ENCODE assay signal across 8 mouse cellular contexts in the genomic region with DNA sequence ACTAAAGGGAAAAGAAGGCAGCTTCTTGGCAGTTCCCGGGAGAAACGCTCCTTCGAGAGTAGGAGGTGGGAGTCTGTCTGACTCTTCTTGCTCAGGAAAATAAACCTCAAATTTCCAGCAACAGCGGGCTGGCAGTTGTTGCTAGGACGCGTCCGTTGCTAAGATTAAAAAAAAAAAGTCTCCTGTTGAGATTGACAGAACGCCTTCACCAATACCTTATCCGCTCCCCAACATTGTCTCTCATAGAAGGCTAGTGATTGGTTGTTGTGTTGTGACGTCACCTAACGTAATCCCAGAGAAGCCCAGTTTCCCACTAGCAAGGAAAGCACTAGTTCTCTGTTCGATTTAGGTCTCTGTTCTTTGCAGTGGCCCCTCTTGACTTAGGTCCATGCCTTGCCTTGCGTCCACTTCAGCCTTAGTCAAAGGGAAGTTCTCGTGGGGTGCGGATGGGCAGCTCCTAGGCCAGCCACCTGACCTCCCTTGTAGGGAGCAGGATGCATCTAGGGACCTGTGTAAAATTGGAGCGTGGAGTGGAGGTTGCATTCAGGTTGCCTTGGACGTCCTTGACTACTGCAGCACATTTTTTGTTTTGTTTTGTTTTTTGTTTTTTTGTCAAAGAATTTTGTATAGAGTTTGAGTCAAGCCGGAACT. TPM values are rescaled to one million over a fixed set of nuclear protein-coding genes. Genes with fewer than 3 reads are reported as not detected.
DNase-seq lines count a peak whose midpoint lies in the region; ATAC-seq and TF ChIP-seq lines count a peak whose summit lies in the region.

A gene (minus strand): TSS at position 210 of the 651 bp plus-strand sequence.

- H3K9ac ChIP-seq in liver, embryonic 15.5 days = no peak within 1 kb of the TSS
- H3K9ac ChIP-seq in neural tube, embryonic 11.5 days (ENCODE audit: low read length) = 0 out of 2 replicates have a peak within 1 kb of the TSS, but pooled peaks have one; percentile 24

- H3K4me1 ChIP-seq in E14TG2a.4 (replicated peaks; ENCODE audit: low read depth, low read length) = peaks cover 8% of the 10 kb centered on the region
- peaks cover 35% of the 10 kb centered on the region for H3K4me1 ChIP-seq in bone marrow macrophage, adult 2 months (ENCODE audit: control insufficient read depth, insufficient read depth, low read length)
- peaks cover 12% of the 10 kb centered on the region for H3K4me1 ChIP-seq in embryonic fibroblast, embryonic 13.5 days (ENCODE audit: control insufficient read depth, insufficient read depth, low read length)
- H3K4me1 ChIP-seq in liver, embryonic 15.5 days (replicated peaks) = no peaks in the 10 kb centered on the region
- no peaks in the 10 kb centered on the region for H3K4me1 ChIP-seq in neural tube, embryonic 11.5 days (ENCODE audit: control insufficient read depth, insufficient read depth, low read length)

- WGBS in liver, embryonic 15.5 days (ENCODE audit: insufficient replicate concordance) = 15% methylated on average over 18 of the region's 18 CpGs
- WGBS in neural tube, embryonic 11.5 days = 15% methylated on average over 18 of the region's 18 CpGs

- no peaks in the 10 kb centered on the region for H3K36me3 ChIP-seq in E14TG2a.4 (ENCODE audit: insufficient read depth, low read length)
- H3K36me3 ChIP-seq in liver, embryonic 15.5 days (replicated peaks) = no peaks in the 10 kb centered on the region
- H3K36me3 ChIP-seq in neural tube, embryonic 11.5 days (ENCODE audit: control insufficient read depth, insufficient read depth, low read length) = no peaks in the 10 kb centered on the region

- H3K9me3 ChIP-seq in E14TG2a.4 (ENCODE audit: low read length) = no peaks in the 10 kb centered on the region
- no peaks in the 10 kb centered on the region for H3K9me3 ChIP-seq in liver, embryonic 15.5 days (replicated peaks)
- no peaks in the 10 kb centered on the region for H3K9me3 ChIP-seq in neural tube, embryonic 11.5 days (ENCODE audit: control insufficient read depth, low read length)

- peak within 1 kb of the TSS; percentile 68 for H3K4me2 ChIP-seq in liver, embryonic 15.5 days
- H3K4me2 ChIP-seq in neural tube, embryonic 11.5 days (ENCODE audit: low read depth) = peak within 1 kb of the TSS; percentile 72

- no peak for TF ChIP-seq CTCF in E14TG2a.4 (conservative IDR thresholded peaks at IDR 0.05; ENCODE audit: low read length)
- TF ChIP-seq CTCF in bone marrow macrophage, adult 2 months (IDR thresholded peaks at IDR 0.05; ENCODE audit: low read depth, low read length) = no peak
- no peak for TF ChIP-seq CTCF in embryonic fibroblast, embryonic 13.5 days (IDR thresholded peaks at IDR 0.05; ENCODE audit: borderline replicate concordance, insufficient read depth, low read length)

- peak; percentile 58 for ATAC-seq in liver, embryonic 15.5 days (ENCODE audit: insufficient read depth)
- peak; percentile 98 for ATAC-seq in neural tube, embryonic 11.5 days (ENCODE audit: insufficient read depth, low FRiP score, low TSS enrichment)

- peak within 1 kb of the TSS; percentile 98 for H3K27ac ChIP-seq in bone marrow macrophage, adult 2 months (ENCODE audit: insufficient read depth, low read depth, low read length)
- no peak within 1 kb of the TSS for H3K27ac ChIP-seq in embryonic fibroblast, embryonic 13.5 days (ENCODE audit: insufficient read depth, low read length)
- H3K27ac ChIP-seq in liver, embryonic 15.5 days (replicated peaks) = no peak within 1 kb of the TSS
- no peak within 1 kb of the TSS for H3K27ac ChIP-seq in neural tube, embryonic 11.5 days (ENCODE audit: low read depth, low read length)

- no peak for TF ChIP-seq POLR2A in bone marrow macrophage, adult 2 months (IDR thresholded peaks at IDR 0.05; ENCODE audit: borderline replicate concordance, low read depth, low read length)
- TF ChIP-seq POLR2A in embryonic fibroblast, embryonic 13.5 days (IDR thresholded peaks at IDR 0.05; ENCODE audit: low read depth, low read length) = no peak

- peak; percentile 65 for DNase-seq in heart, postnatal 4 days
- DNase-seq in layer of hippocampus, adult 11-12 months (ENCODE audit: low spot score) = peak; percentile 76
- peak; percentile 61 for DNase-seq in neural tube, embryonic 11.5 days (ENCODE audit: low spot score)
- peak; percentile 15 to 30 for DNase-seq in thymus, postnatal 36 days

- H3K27me3 ChIP-seq in E14TG2a.4 (ENCODE audit: insufficient read depth, low read length) = peaks cover 9% of the 10 kb centered on the region
- H3K27me3 ChIP-seq in liver, embryonic 15.5 days = peaks cover 28% of the 10 kb centered on the region
- no peaks in the 10 kb centered on the region for H3K27me3 ChIP-seq in neural tube, embryonic 11.5 days (ENCODE audit: control insufficient read depth, insufficient read depth, low read length)

- H3K4me3 ChIP-seq in E14TG2a.4 (replicated peaks; ENCODE audit: low read length) = peak within 1 kb of the TSS; percentile 53
- peak within 1 kb of the TSS; percentile 70 for H3K4me3 ChIP-seq in bone marrow macrophage, adult 2 months (ENCODE audit: insufficient read depth, low read length)
- peak within 1 kb of the TSS; percentile 63 for H3K4me3 ChIP-seq in embryonic fibroblast, embryonic 13.5 days (ENCODE audit: insufficient read depth, low read length)
- peak within 1 kb of the TSS; percentile 41 for H3K4me3 ChIP-seq in liver, embryonic 15.5 days (replicated peaks)
- peak within 1 kb of the TSS; percentile 38 for H3K4me3 ChIP-seq in neural tube, embryonic 11.5 days (ENCODE audit: low read depth, low read length)

RNA-seq across cellular contexts. Expression of the gene that starts here (rescaled TPM):
- not detected in 2 replicates for polyA plus RNA-seq in bone marrow macrophage, adult 2 months (2012; ENCODE audit: insufficient read depth, insufficient read length, missing spikeins)
- polyA plus RNA-seq in embryonic fibroblast, embryonic 13.5 days (2011; ENCODE audit: insufficient read length, low read depth, missing spikeins) = 1.1 and 1.4 TPM in 2 replicates
- total RNA-seq in heart, postnatal 4 days (2021) = under 1 TPM; 0.14 to 0.36 TPM
- polyA plus RNA-seq in liver, embryonic 15.5 days (2015; fragmentation: Nextera tagmentation; extraction: Ambion mirVana) = not detected in 2 replicates
- polyA plus RNA-seq in neural tube, embryonic 11.5 days (2014; fragmentation: Nextera tagmentation; extraction: Ambion mirVana) = 0.15 TPM in 1 of 2 replicates, not detected in the other

Comparison
In these comparisons a context has a peak if more than half of its experiments do, and no peak if none do; other contexts are left out.
1. Peak in DNase-seq in heart, postnatal 4 days; RNA of the gene not detected or under 1 TPM.
2. Peak in ATAC-seq, H3K4me3 ChIP-seq and H3K4me2 ChIP-seq in liver, embryonic 15.5 days; RNA of the gene not detected or under 1 TPM.
3. Peak in DNase-seq, ATAC-seq, H3K4me3 ChIP-seq, H3K9ac ChIP-seq and H3K4me2 ChIP-seq in neural tube, embryonic 11.5 days; RNA of the gene not detected or under 1 TPM.
4. DNase-seq: peak in every context shown above with its lines; median percentile 76 in layer of hippocampus, adult 11-12 months; 65 in heart, postnatal 4 days; 61 in neural tube, embryonic 11.5 days; 22 in thymus, postnatal 36 days.